Mouse (Mus musculus) embryo, embryonic 11.5 days (tissue): ENCODE results near the gene Klc3.

Experiments
- DNase-seq: peaks from one replicate; pipeline ENCODE4 v3.0.0-alpha.2; 2012; ENCODE audit warnings: low read depth, low spot score

Klc3 gene

GRCm38 (mm10) chr7:19359892-19360641, 43.8 kb downstream of the Klc3 start:
- DNase-seq = peak; percentile 76

GRCm38 (mm10) chr7:19359299-19359891, 44.5 kb downstream of the Klc3 start, which contains the start of the genes Cd3eap and Ppp1r13l:
Gene Cd3eap, minus strand, starts transcription at chr7:19359483.
Gene Ppp1r13l, plus strand, starts transcription at chr7:19359749.
- peak; percentile 70 for DNase-seq

- no peak for DNase-seq
These were observed 45.3 kb downstream of the Klc3 start for GRCm38 (mm10) chr7:19358634-19359033.

- no peak for DNase-seq
These were observed 46.2 kb downstream of the Klc3 start for GRCm38 (mm10) chr7:19357381-19358375.

GRCm38 (mm10) chr7:19356311-19356710, 47.6 kb downstream of the Klc3 start:
- DNase-seq = no peak

- no peak for DNase-seq
These were observed 48.9 kb downstream of the Klc3 start for GRCm38 (mm10) chr7:19354991-19355390.

- DNase-seq = no peak
These were observed 53.7 kb downstream of the Klc3 start for GRCm38 (mm10) chr7:19350221-19350620.

- DNase-seq = no peak
These were observed 54.6 kb downstream of the Klc3 start for GRCm38 (mm10) chr7:19349188-19349915.

GRCm38 (mm10) chr7:19344938-19345471, 58.9 kb downstream of the Klc3 start:
- DNase-seq = peak; percentile 97
